Mouse (Mus musculus) subcutaneous adipose tissue, adult 2 months (tissue): ENCODE measurements around the gene Agmo. TPM values are rescaled to one million over a fixed set of nuclear protein-coding genes. Genes with fewer than 3 reads are reported as not detected.

ENCODE experiments used
- polyA plus RNA-seq: library from polyadenylated mRNA; depleted of rRNA; stranded (reverse); fragments of >200 nt; gene quantifications from 2 replicates; pipeline ENCODE4 v1.2.3, GENCODE M21; 2012; ENCODE audit warnings: low replicate concordance; rRNA removed

The Agmo gene
- 10.4 and 27.9 TPM in 2 replicates for polyA plus RNA-seq

GRCm38 (mm10) chr12:37241566-37242021 is at the start of gene Agmo:
TSS of gene Agmo (plus strand) at chr12:37241641.

Other genes starting within 250 kb of the Agmo start
- 7.4 and 30.2 TPM in 2 replicates for gene Meox2, start 133.1 kb upstream of the Agmo start, polyA plus RNA-seq